Mouse (Mus musculus): ENCODE results near the gene Faim2.

Gene Faim2

DNA sequence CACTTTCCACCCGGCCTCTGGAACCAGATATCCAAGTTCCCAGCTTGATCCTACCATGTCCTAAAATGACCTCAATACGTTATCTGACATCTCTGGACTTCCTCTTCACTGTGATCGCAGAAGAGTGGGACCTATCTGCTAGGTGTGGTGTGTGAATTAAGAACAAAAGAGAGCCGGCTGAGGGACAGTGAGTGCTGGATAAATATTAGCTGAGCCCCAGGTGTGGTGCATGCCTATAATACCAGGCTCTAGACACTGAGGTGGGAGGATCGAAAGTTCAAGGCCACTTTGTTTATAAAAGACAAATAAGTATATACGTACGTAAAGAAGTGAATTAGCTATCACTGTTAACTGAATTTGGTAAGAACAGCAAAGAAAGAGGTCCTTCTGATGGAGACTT is 18.1 kb downstream of the Faim2 start:
- in situ Hi-C loops (cut with MboI, MseI): no loop called here

GRCm38 (mm10) chr15:99505324-99506095 is 22.5 kb downstream of the Faim2 start:
- in situ Hi-C loops (cut with MboI, MseI): no loop called here

DNA sequence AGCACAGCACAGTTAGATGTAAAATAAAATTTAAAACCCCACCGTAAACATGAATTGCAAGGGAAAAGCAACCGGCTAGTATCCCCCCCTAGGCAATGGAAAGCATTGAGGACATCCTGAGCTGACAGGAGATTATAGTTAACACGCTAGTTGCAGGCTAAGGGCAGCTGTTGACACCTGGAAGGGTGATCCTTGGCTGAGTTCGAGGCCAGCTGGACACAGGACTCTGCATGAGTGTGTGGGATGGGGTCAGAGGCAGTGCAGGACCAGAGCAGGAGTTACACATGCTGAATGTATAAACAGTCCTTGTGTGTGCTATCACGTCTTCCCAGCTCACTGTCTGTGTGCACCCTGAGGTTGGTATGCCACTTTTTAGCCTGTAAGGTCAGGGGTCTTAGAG is 24.7 kb downstream of the Faim2 start:
- in situ Hi-C loops (cut with MboI, MseI): no loop called here

DNA sequence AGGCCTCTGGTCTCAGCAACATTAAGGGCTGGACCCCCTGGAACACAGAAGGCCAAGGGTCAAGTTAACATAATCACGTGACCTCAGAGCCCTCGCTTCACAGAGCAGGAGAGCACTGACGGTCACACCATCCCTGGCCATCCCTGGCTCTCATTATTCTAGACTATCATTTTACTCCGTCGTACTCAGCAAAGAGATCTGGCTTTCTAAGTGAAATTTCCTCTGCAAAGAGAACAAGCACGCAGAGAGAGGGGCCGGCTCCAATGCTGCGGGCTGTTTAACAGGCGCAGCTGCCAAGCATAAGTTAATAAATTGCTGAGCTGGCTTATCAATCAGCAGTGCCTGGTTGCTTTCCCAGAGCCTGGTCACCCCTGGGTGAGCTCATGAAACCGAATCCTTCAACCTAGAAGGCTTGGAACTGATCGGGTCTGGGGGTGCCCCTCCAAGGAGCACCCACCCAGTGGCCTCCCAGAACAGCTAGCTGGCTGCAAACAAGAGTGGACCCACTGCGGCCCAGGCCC is 25.6 kb downstream of the Faim2 start:
- in situ Hi-C loops (cut with MboI, MseI): no loop called here

DNA sequence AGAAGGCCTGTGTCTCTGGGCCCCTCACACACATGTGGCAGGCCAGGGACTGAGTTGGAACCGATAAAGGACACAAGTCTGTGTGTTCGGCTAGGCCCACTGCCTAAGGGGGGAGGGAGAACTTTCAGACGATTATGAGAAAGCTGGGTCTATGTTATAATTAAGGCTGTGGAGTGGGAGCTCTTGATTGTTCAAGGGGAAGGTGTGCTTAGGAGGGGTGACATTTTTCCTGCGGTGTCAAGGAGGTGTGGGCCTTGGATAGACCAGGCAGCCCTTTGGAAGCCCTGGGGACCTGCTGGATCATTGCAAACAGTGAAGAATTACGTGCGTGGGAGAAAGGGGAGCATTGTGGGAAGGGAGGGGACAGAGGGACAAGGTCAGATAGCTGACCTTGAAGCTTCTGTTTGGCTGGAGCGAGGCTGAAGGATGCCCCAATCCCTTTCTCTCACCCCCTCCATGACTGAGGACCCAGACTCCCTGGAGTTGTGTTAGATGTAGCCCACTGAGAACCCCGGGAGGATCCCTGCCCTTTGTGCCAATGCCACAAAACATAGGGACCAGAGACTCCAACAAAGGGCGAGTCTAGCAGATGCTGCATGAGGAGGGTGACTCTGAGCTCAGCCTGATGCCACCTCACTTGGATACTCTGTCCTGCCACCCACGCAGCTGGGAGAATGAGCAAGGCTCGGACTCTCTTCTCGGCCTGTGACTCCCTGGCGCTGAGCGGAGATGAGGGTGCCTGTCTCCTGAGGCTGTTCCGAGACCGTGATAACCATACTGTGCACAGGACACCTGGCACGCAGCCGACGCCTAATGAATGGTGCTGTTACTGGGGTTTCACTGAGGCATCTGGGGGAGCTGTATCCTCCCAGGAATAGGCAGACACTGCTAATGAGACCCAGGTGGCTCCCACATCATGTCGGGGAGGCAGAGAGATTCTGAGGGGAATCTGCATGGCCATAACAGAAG is 26.4 kb downstream of the Faim2 start:
- in situ Hi-C loops (cut with MboI, MseI): no loop called here

GRCm38 (mm10) chr15:99500320-99500719 is 27.6 kb downstream of the Faim2 start:
- in situ Hi-C loops (cut with MboI, MseI): no loop called here

- in situ Hi-C loops (cut with MboI, MseI): loop anchor here (5.0 kb wide), 1 partner anchor 173 kb away; the partner anchor contains the start of gene Asic1
Measured at GRCm38 (mm10) chr15:99499726-99500125, 28.2 kb downstream of the Faim2 start.

DNA sequence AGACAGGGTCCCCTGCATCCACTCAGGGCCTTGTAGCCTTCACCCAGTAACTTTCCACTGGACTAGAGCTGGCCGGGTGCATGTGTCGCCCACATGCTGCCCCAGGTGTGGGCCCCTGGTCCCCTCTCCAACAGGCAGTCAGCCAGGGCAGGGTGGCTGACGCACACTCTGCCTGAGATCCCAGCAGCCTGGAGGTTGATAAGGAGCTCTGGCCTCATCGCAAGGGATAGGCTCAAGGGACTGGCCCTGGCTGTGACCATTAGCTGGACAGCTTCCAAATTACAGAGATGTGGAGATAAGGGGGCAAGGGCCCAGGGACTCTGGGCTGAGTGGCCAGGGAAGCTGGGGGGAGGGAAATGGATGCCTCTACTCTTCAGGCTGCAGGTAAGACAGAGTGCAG is 29.2 kb downstream of the Faim2 start:
- in situ Hi-C loops (cut with MboI, MseI): loop anchor here (5.0 kb wide), 1 partner anchor 174 kb away; the partner anchor contains the start of gene Asic1

GRCm38 (mm10) chr15:99498356-99498755 is 29.6 kb downstream of the Faim2 start:
- in situ Hi-C loops (cut with MboI, MseI): loop anchor here (5.0 kb wide), 1 partner anchor 174 kb away; the partner anchor contains the start of gene Asic1

DNA sequence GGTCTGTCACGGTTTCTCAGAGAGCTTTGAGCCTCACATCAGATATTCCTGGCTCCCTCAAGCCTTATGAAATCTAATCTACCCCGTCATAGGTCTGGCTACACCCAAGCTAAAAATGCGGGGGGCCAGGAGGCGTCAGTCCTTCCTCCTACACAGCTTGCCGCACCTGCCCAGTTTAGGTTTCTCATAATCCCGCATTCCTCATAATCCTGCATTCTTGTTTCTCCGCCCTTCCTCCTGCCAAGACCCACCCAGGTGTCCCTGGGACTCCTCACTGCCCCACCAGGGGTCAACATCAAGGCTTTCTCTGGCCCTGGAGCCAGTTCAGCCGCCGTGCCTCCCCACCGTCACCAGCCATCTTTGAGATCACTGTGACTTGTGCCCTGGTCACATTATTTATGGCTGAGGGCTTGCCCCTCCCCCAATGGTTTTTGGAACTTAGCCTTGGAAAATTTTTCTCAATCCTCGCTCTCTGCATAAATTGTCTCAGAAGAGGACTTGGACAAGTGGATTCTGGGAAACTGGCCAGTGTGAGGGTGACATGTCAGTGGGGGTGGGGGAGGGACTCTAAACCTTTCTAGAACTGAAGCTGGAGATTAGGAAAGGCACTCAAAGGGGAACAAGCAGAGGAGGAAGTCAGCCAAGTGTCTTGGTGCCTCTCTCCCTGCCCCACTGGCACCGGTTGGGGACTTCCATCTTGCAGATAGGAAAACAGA is 30.3 kb downstream of the Faim2 start:
- in situ Hi-C loops (cut with MboI, MseI): loop anchor here (5.0 kb wide), 1 partner anchor 175 kb away; the partner anchor contains the start of gene Asic1

DNA sequence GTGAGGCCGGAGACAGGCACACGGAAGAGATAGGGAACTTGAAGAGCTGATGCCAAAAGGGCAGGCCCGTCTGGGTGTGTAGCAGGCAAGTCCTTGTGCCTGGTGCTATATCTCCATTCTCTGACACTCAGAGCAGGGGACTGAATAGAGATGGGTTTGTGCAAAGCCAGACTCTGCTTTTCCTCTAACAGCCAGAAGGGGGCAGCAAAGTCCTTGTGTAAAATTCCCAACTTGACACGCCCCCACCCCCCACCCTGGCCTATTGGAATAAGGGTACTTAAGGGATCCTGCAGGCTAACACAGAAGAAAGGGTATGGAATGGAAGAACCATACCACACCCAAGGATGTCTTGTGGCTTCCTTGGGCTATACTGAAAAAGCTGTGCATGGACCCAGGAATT is 30.9 kb downstream of the Faim2 start:
- in situ Hi-C loops (cut with MboI, MseI): loop anchor here (5.0 kb wide), 1 partner anchor 175 kb away; the partner anchor contains the start of gene Asic1

DNA sequence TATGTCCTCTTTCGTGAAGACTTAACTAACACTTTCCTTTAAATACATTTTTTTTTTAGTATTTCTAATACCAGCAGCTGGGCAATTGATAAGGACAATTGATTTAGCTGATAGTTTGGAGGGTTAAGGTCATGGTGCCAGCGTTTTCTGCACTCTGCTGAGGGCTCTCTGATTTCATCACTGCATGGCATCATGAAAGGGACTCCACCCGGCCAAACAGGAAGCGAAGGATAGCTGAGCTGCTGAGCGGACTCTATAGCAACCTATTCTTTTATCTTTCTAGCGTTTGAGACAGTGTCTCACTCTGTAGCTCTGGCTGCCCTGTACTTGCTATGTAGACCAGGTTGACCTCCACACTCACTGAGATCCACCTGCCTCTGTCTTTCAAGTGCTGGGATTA is 43.2 kb downstream of the Faim2 start:
- in situ Hi-C loops (cut with MboI, MseI): no loop called here

- in situ Hi-C loops (cut with MboI, MseI): no loop called here
Measured at GRCm38 (mm10) chr15:99475814-99476213, 52.2 kb downstream of the Faim2 start.

DNA sequence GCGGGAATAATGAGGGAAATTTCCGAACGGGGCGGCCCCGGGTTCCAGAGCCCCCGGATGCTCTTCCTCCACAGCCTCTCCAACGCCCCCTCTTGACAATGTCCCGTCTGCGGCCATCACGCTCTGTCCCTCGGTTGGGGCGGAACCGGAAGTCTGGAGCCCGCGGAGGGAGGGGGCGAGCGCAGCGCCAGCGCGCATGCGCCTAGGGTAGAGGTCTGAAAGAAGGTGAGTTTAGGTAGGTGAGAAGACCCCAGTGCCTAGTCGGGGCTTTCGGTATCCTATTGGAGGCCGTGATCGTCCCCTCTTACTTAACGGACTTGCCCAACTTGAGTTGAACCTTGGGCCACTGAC is 53.4 kb downstream of the Faim2 start, which contains the start of gene Bcdin3d:
Gene Bcdin3d, minus strand, starts transcription at position 155 of the 351 bp plus-strand sequence.
- in situ Hi-C loops (cut with MboI, MseI): no loop called here

- in situ Hi-C loops (cut with MboI, MseI): no loop called here
Measured at GRCm38 (mm10) chr15:99473801-99474575, 54.0 kb downstream of the Faim2 start.

DNA sequence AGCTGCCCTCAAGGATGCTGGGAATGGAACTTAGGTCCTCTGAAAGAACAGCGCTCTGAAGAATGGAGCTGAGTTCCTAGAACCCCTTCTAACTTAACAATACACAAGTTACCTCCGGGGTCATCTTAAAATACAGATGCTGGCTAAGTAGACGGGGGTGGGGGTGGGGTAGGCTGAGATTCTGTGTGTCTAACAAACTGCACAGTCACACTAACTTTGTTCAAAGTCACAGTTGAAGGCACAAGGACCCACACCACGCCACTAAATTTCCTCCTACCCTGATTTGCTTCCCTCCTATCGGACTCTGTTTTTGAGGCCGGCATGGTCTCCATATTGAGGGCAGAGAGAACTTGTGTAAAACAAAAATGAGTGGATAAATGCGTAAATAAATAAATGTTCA is 55.0 kb downstream of the Faim2 start:
- in situ Hi-C loops (cut with MboI, MseI): no loop called here

- in situ Hi-C loops (cut with MboI, MseI): no loop called here
Measured at GRCm38 (mm10) chr15:99471677-99472063, 56.3 kb downstream of the Faim2 start.

GRCm38 (mm10) chr15:99470971-99471676 is 56.8 kb downstream of the Faim2 start:
- in situ Hi-C loops (cut with MboI, MseI): no loop called here

DNA sequence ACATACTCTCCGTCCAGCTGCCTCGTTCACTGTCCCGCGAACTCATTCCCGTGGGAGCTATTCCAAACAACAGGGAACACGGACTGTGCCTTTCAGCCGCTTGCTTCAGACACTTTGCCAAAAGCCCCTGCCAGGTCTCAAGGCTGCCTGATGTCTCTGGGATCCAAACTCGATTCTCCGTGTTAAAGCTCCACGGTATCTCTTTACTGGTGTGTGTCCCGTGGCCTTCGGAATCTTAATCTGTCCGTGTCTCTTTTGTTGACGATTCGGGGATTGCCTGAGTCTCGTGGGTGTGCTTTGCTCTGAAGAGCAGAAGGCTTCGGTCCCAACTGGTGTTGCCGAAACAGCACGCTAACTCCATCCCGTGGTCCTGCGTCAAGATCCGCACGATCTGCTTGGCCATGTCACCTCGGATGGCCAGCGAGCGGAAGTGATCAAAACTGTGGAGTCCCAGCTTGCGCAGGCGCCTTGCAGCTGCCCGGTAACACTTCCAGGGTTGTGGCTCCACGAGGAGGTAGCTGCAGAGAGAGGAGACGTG is 57.7 kb downstream of the Faim2 start:
- in situ Hi-C loops (cut with MboI, MseI): no loop called here

DNA sequence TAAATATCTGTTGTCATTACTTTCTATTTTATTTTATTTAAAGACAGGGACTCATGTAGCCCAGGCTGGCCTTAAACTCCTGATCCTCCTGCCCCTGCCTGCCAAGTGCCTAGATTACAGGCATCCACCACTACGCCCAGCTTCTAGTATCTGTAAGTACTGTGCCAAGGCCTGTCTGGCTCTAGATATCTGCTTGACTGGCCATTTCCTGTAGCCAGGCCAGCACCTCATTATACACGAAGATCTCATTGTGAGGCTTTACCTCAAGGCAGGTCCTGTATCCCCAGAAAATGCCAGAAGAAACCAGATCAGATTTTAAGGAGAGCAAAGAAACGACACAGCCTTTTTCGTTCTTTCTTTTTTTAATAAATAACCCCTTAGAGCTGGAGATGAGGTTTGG is 58.2 kb downstream of the Faim2 start:
- in situ Hi-C loops (cut with MboI, MseI): loop anchor here (5.0 kb wide), 1 partner anchor 37 kb away; no protein-coding TSS in a partner anchor

Measured in regulatory T cell (primary cell).